Comparison of ENCODE assay signal across 7 mouse cellular contexts in the genomic region with DNA sequence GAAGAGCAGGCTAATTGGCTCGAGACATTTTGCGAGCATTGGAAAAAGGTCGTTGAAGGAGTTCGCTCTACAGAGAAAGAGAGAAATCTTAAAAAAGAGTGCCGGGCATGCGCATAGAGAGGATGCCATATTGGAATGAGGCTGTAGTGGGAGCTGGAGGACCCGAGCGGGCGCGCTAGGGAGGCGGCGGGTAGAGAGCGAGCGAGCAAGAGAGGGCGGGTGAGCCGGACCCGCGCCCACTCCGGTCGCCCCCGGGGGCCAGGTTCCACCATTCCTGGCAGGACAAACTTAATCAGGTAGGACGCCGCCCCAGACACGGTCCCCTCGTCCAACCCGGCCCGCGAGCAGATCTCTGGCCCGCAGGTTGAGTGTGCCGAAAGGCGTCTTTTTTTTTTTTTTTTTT. TPM values are rescaled to one million over a fixed set of nuclear protein-coding genes. Genes with fewer than 3 reads are reported as not detected.
DNase-seq lines count a peak whose midpoint lies in the region; ATAC-seq and TF ChIP-seq lines count a peak whose summit lies in the region.

No protein-coding gene starts in this region.

- H3K9ac ChIP-seq in intestine, embryonic 15.5 days = peak overlapping the region; percentile 54
- H3K9ac ChIP-seq in limb, embryonic 12.5 days (replicated peaks) = peak overlapping the region; percentile 50
- peak overlapping the region; percentile 50 for H3K9ac ChIP-seq in midbrain, embryonic 12.5 days (replicated peaks)

- TF ChIP-seq CTCF in spleen, adult 2 months (IDR thresholded peaks at IDR 0.05; ENCODE audit: extremely low read depth, insufficient read depth, insufficient read length, insufficient replicate concordance) = no peak

- under 1% methylated on average over 31 of the region's 31 CpGs for WGBS in intestine, embryonic 15.5 days
- WGBS in limb, embryonic 12.5 days = under 1% methylated on average over 31 of the region's 31 CpGs
- WGBS in midbrain, embryonic 12.5 days = under 1% methylated on average over 28 of the region's 31 CpGs
- WGBS in spleen, adult 2 months = 2% methylated on average over 31 of the region's 31 CpGs

- H3K27ac ChIP-seq in intestine, embryonic 15.5 days = no peak overlapping the region
- no peak overlapping the region for H3K27ac ChIP-seq in limb, embryonic 12.5 days
- no peak overlapping the region for H3K27ac ChIP-seq in midbrain, embryonic 12.5 days (replicated peaks)
- H3K27ac ChIP-seq in spleen, adult 2 months (ENCODE audit: insufficient read depth, low read length) = no peak overlapping the region

- peak; percentile 86 for ATAC-seq in intestine, embryonic 15.5 days
- ATAC-seq in limb, embryonic 12.5 days (ENCODE audit: insufficient number of reproducible peaks, insufficient read depth, low FRiP score, low TSS enrichment, low read depth) = peak; percentile 79; the same call in 1 of the 2 replicates
- peak; percentile 78 for ATAC-seq in midbrain, embryonic 12.5 days (ENCODE audit: low FRiP score, low read depth)

- DNase-seq in adrenal gland, postnatal 10 days = peak; percentile 76
- peak; percentile 88 for DNase-seq in embryo, embryonic 10.5 days (ENCODE audit: low spot score)
- peak; percentile 28 for DNase-seq in gastrocnemius, postnatal 25 days
- DNase-seq in spleen, adult 2 months (ENCODE audit: low read depth in 1 of 2, low spot score in 2 of 2) = peak in 1 of 2 experiments; percentile 28

- H3K4me3 ChIP-seq in intestine, embryonic 15.5 days (replicated peaks) = peak overlapping the region; percentile 63
- peak overlapping the region; percentile 53 for H3K4me3 ChIP-seq in limb, embryonic 12.5 days (replicated peaks)
- peak overlapping the region; percentile 59 for H3K4me3 ChIP-seq in midbrain, embryonic 12.5 days
- peak overlapping the region; percentile 64 for H3K4me3 ChIP-seq in spleen, adult 2 months (ENCODE audit: extremely low read depth, insufficient read depth, insufficient read length)

- TF ChIP-seq POLR2A in spleen, adult 2 months (IDR thresholded peaks at IDR 0.05; ENCODE audit: low read depth, low read length) = no peak

- H3K4me1 ChIP-seq in intestine, embryonic 15.5 days (replicated peaks) = peaks cover 21% of the 10 kb centered on the region
- peaks cover 15% of the 10 kb centered on the region for H3K4me1 ChIP-seq in limb, embryonic 12.5 days (replicated peaks)
- peaks cover 14% of the 10 kb centered on the region for H3K4me1 ChIP-seq in midbrain, embryonic 12.5 days
- H3K4me1 ChIP-seq in spleen, adult 2 months (ENCODE audit: control insufficient read depth, insufficient read depth, insufficient read length) = peaks cover 7% of the 10 kb centered on the region; the same call in 1 of the 2 replicates

- no peaks in the 10 kb centered on the region for H3K9me3 ChIP-seq in intestine, embryonic 15.5 days
- H3K9me3 ChIP-seq in limb, embryonic 12.5 days = no peaks in the 10 kb centered on the region
- H3K9me3 ChIP-seq in midbrain, embryonic 12.5 days = no peaks in the 10 kb centered on the region

- H3K36me3 ChIP-seq in intestine, embryonic 15.5 days = no peaks in the 10 kb centered on the region
- H3K36me3 ChIP-seq in limb, embryonic 12.5 days = no peaks in the 10 kb centered on the region
- H3K36me3 ChIP-seq in midbrain, embryonic 12.5 days = no peaks in the 10 kb centered on the region
- no peaks in the 10 kb centered on the region for H3K36me3 ChIP-seq in spleen, adult 2 months (ENCODE audit: control insufficient read depth, insufficient read depth, low read length)

- peaks cover 53% of the 10 kb centered on the region for H3K27me3 ChIP-seq in intestine, embryonic 15.5 days (replicated peaks)
- H3K27me3 ChIP-seq in limb, embryonic 12.5 days = peaks cover 81% of the 10 kb centered on the region
- H3K27me3 ChIP-seq in midbrain, embryonic 12.5 days = peaks cover 78% of the 10 kb centered on the region
- H3K27me3 ChIP-seq in spleen, adult 2 months (ENCODE audit: control insufficient read depth, insufficient read depth, low read length) = peaks cover 33% of the 10 kb centered on the region

- H3K4me2 ChIP-seq in intestine, embryonic 15.5 days (replicated peaks) = peak overlapping the region; percentile 96
- H3K4me2 ChIP-seq in limb, embryonic 12.5 days = peak overlapping the region; percentile 95
- H3K4me2 ChIP-seq in midbrain, embryonic 12.5 days (replicated peaks) = peak overlapping the region; percentile 93

RNA-seq across cellular contexts. Expression of gene Sfmbt2, which starts 2.0 kb away (rescaled TPM):
- 1 to 10 TPM; 1.4 TPM for total RNA-seq in adrenal gland, postnatal 10 days (2021)
- under 1 TPM; 0.13 to 0.19 TPM for total RNA-seq in gastrocnemius, postnatal 25 days (2021)
- polyA plus RNA-seq in intestine, embryonic 15.5 days (2015; fragmentation: Nextera tagmentation; extraction: Ambion mirVana) = 1.2 and 1.3 TPM in 2 replicates
- polyA plus RNA-seq in limb, embryonic 12.5 days (2016; fragmentation: Nextera tagmentation; extraction: Ambion mirVana) = 2.7 and 3.0 TPM in 2 replicates
- polyA plus RNA-seq in midbrain, embryonic 12.5 days (2016; fragmentation: Nextera tagmentation; extraction: Ambion mirVana) = 1.9 and 2.1 TPM in 2 replicates
- polyA plus RNA-seq in spleen, adult 2 months (2012; rRNA removed) = 0.28 and 0.34 TPM in 2 replicates
